Mouse (Mus musculus) neural tube, embryonic 15.5 days (tissue): ENCODE measurements at regions not wholly inside any gene's neighbourhood (a gene's known extent, or its start where the extent isn't known, plus 50 kb on each side); places are given as distances from the start of the nearest gene placed in this dataset.
A peak's percentile ranks its signal among the peaks of the same experiment; 100 is the strongest.

Experiments used
- ATAC-seq: fragments of 200-750 bp; cut with Nextera tagmentation; 2 replicates; pipeline ENCODE4 v1.8.0; 2017; ENCODE audit warnings: mild to moderate bottlenecking, moderate TSS enrichment, moderate library complexity; ENCODE audit not compliant: low FRiP score
- H3K27ac ChIP-seq: fragments of 300-500 bp; sonication (generic); replicated peaks from 2 replicates; pipeline ENCODE4 v1.5.1; 2015; ENCODE audit warnings: mild to moderate bottlenecking, inconsistent platforms
- H3K27me3 ChIP-seq: fragments of 300-500 bp; sonication (generic); replicated peaks from 2 replicates; pipeline ENCODE4 v1.6.1; 2015; ENCODE audit warnings: inconsistent platforms
- H3K36me3 ChIP-seq: fragments of 300-500 bp; sonication (generic); 2 replicates; pipeline ENCODE4 v1.6.1; 2015; ENCODE audit warnings: inconsistent platforms
- H3K4me1 ChIP-seq: fragments of 300-500 bp; sonication (generic); 2 replicates; pipeline ENCODE4 v1.6.1; 2015; ENCODE audit warnings: inconsistent platforms
- H3K4me2 ChIP-seq: fragments of 300-500 bp; sonication (generic); 2 replicates; pipeline ENCODE4 v1.6.1; 2015; ENCODE audit warnings: inconsistent platforms, mild to moderate bottlenecking, moderate library complexity
- H3K4me3 ChIP-seq: fragments of 300-500 bp; sonication (generic); replicated peaks from 2 replicates; pipeline ENCODE4 v1.5.1; 2015; ENCODE audit warnings: mild to moderate bottlenecking, inconsistent platforms
- H3K9ac ChIP-seq: fragments of 300-500 bp; sonication (generic); replicated peaks from 2 replicates; pipeline ENCODE4 v1.6.1; 2015; ENCODE audit warnings: mild to moderate bottlenecking, inconsistent platforms
- H3K9me3 ChIP-seq: fragments of 300-500 bp; sonication (generic); replicated peaks from 2 replicates; pipeline ENCODE4 v1.6.1; 2016; ENCODE audit warnings: inconsistent platforms
- WGBS: fragments of 180-500 bp; shearing (Covaris S2); methylation state at CpG from one replicate; pipeline ENCODE4 v1.1.7; 2015; ENCODE audit warnings: mixed read lengths; 5-methylcytosine and 5-hydroxymethylcytosine counted together

DNA sequence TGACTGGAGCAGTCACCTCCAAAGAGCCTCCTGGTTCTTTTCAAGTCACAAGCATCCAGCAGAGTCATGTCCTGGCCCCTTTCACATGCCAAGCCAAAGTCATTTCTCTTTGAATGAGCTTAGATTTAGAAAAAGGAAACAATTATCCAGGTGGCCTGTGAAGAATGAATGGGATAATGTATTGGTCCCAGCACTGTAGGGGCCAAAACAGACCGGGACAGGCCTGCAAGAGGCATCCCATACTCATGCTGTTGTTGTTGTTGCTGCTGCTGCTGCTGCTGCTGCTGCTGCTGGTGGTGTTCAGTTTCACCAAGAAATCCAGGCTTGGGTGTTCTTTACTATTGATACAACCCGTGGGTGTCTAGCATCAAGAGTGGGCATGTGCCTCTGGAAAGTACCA lies 113.1 kb upstream of the Mgme1 start:
- Histone ChIP-seq H3K27me3 (no peaks in the 10 kb centered on the region; the same call in 1 of the 2 replicates), H3K4me2 (no peak overlapping the region), H3K9ac (no peak overlapping the region), H3K9me3 (no peaks in the 10 kb centered on the region), H3K36me3 (no peaks in the 10 kb centered on the region), H3K4me1 (peaks cover 8% of the 10 kb centered on the region; the same call in 1 of the 2 replicates), H3K27ac (no peak overlapping the region), H3K4me3 (no peak overlapping the region)
- no peak for ATAC-seq
- 17% methylated on average over 2 of the region's 2 CpGs for WGBS

DNA sequence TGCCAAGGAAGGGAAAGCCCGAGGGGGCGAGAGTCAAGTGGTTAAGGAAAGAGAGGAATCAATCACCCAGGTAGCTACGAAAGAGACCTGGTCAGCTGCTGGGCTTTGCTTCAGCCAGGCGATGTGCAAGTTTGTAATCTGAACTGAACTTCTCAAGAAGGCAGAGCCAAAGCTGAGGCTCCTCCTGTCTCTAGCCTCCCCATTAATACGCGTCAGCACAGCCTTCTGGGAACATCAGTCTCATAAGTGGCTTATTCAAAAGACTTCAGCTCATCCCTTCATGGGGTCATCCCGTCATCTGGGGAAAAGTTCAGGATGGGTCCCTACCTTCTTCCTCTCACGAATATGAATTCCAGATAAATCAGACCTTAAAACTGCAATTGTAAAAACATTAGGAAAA lies 112.2 kb upstream of the Mgme1 start:
- ATAC-seq: no peak
- WGBS: 58% methylated on average over 8 of the region's 8 CpGs
- H3K9me3 ChIP-seq: no peaks in the 10 kb centered on the region
- no peaks in the 10 kb centered on the region; the same call in 1 of the 2 replicates for H3K27me3 ChIP-seq
- H3K4me2 ChIP-seq: no peak overlapping the region
- peaks cover 8% of the 10 kb centered on the region; the same call in 1 of the 2 replicates for H3K4me1 ChIP-seq
- no peaks in the 10 kb centered on the region for H3K36me3 ChIP-seq
- no peak overlapping the region for H3K4me3 ChIP-seq
- no peak overlapping the region for H3K9ac ChIP-seq
- H3K27ac ChIP-seq: no peak overlapping the region

DNA sequence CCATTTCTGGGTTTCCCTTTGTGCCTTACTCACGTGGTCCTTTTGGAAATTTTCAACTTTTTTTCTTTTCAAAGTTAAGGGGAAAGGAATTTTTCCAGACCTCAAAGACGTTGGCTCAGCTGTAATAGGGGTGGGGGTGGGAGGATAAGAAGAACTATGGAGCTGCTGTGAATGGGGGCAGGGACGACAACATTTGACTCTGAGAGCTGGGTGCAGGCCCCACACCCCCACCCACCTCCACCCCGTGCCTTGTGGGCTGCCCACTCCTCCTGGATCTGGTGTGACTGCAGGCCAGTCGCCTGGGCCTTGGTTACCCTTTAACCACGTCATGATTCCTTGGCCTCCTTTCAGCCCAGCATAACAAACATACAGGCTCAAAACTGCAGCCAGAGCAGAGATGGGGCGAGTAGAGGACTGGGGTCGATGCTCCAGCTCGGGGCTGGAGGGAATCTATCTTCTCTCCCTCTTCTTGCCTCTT lies 110.6 kb upstream of the Mgme1 start:
- 55% methylated on average over 9 of the region's 9 CpGs for WGBS

DNA sequence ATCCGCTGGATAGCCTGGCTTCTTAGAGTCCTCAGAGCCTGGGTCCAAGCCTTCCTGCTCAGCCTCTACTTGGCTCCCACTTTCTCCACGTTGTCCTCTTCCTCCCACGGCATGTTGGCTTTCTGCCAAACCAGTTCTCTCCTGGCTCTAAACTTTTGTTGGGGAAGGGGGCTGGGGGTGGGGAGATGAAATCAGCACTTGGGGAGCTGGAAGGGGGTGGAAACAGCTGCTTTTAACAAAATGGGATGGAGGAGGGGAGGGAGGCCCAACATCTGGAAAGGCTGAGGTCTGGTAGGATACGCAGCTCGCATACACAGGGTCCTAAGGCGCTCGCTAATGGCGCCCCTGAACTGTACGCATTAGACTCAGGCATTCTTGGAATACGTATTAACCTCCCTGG lies 110.0 kb upstream of the Mgme1 start:
- no peaks in the 10 kb centered on the region; the same call in 1 of the 2 replicates for H3K27me3 ChIP-seq
- peaks cover 24% of the 10 kb centered on the region for H3K4me1 ChIP-seq
- no peak overlapping the region for H3K9ac ChIP-seq
- peak overlapping the region; percentile 33; the same call in 1 of the 2 replicates for H3K27ac ChIP-seq
- no peak overlapping the region for H3K4me3 ChIP-seq
- H3K9me3 ChIP-seq: no peaks in the 10 kb centered on the region
- no peak for ATAC-seq
- no peaks in the 10 kb centered on the region for H3K36me3 ChIP-seq
- H3K4me2 ChIP-seq: no peak overlapping the region
- 72% methylated on average over 10 of the region's 10 CpGs for WGBS

More for the DNA sequence above, 110.6 kb upstream of the Mgme1 start:
- Histone ChIP-seq H3K27me3 (no peaks in the 10 kb centered on the region; the same call in 1 of the 2 replicates), H3K4me1 (peaks cover 22% of the 10 kb centered on the region), H3K9me3 (no peaks in the 10 kb centered on the region), H3K27ac (peak overlapping the region; percentile 33; the same call in 1 of the 2 replicates), H3K4me2 (no peak overlapping the region), H3K9ac (no peak overlapping the region), H3K4me3 (no peak overlapping the region), H3K36me3 (no peaks in the 10 kb centered on the region)
- no peak for ATAC-seq

DNA sequence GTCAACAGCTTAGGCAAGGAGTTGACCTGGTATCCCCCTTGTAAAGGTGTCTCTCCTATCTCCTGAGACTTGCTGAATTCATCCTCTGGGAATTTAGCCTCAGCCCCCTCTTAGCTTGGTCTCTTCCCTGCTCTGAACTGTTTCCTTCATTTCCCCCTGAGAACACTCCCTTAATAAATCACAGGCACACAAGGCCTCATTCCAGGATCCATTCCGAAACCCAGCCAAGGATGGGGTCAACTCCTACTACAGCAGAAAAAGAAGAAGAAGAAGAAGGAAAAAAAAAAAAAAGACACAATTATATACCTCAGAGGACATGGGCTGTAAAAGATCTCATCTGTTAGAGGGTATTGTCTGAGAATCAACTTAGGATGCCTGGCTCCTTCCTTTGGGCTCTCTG lies 108.6 kb upstream of the Mgme1 start:
- no peak overlapping the region for H3K27ac ChIP-seq
- peaks cover 31% of the 10 kb centered on the region for H3K4me1 ChIP-seq
- ATAC-seq: no peak
- 56% methylated on average over 1 of the region's 1 CpGs for WGBS
- no peak overlapping the region for H3K4me3 ChIP-seq
- H3K9ac ChIP-seq: no peak overlapping the region
- no peaks in the 10 kb centered on the region; the same call in 1 of the 2 replicates for H3K27me3 ChIP-seq
- H3K9me3 ChIP-seq: no peaks in the 10 kb centered on the region
- H3K4me2 ChIP-seq: no peak overlapping the region
- H3K36me3 ChIP-seq: no peaks in the 10 kb centered on the region

DNA sequence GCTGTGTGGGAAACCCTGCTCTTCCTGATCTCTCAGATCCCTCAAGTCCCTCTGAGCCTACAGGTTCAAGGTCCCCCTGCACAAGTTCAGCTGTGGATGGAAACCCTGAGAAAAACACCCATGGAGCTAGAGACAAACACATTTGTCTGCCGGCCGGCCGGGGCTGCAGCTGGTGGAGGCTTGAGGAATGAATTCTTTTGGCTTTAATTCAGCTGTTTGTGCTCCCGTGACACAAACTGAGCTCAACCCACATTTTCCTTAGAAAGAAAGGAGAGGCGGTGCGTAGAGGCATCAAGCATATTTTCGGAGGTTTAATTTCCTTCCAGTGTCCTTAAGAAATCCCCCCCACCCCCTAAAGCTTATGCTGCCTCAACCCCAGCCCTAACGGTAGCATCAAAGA lies 106.4 kb upstream of the Mgme1 start:
- 10% methylated on average over 8 of the region's 8 CpGs for WGBS
- Histone ChIP-seq H3K36me3 (no peaks in the 10 kb centered on the region), H3K27me3 (no peaks in the 10 kb centered on the region), H3K27ac (peak overlapping the region; percentile 74), H3K4me2 (peak overlapping the region; percentile 81), H3K9me3 (no peaks in the 10 kb centered on the region), H3K4me1 (peaks cover 33% of the 10 kb centered on the region), H3K9ac (0 out of 2 replicates have a peak overlapping the region, but pooled peaks have one; percentile 4), H3K4me3 (peak overlapping the region; percentile 70)
- ATAC-seq: no peak

DNA sequence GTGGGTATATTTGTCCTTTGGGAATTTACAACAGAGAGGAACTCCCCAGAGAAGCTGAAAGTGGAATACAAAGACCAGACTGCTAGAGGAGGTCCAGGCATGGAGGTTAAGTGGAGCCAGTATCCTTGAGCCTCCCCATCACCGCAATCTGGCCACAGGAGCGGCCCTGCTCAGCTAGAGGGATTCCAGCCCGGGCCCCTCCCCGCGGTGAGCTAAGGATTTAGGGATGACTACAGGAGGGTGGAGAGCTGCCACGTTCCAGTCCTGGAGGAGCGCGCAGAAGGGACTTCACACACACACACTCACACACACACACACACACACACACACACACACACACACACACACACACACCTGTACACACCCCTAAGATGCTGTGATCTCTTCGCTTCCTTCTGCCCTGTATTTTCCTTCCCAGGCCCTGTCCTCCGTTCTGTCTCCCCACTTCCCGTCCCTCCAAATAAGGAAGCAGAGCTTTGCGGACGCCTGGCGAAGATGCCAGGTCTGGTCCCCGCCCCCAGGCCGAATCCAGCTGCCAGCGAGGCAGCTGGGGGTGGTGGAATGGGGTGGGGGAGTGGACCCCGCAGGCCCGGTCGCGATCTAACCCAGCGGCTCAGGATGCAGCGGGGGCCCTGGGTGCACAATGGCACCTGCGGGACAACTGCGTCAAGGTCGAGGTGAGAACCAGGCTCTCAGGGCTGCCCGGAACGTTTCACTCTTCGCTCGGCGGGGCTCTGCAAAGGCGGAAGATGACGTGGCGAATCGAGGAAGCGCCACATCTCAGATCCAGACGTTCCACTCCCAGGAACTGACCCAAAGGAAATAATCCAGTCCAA lies 105.3 kb upstream of the Mgme1 start:
- WGBS: under 1% methylated on average over 36 of the region's 37 CpGs
- Histone ChIP-seq H3K4me3 (peak overlapping the region; percentile 70), H3K27me3 (no peaks in the 10 kb centered on the region), H3K36me3 (no peaks in the 10 kb centered on the region), H3K4me1 (peaks cover 37% of the 10 kb centered on the region), H3K9ac (peak overlapping the region; percentile 83), H3K9me3 (no peaks in the 10 kb centered on the region), H3K27ac (peak overlapping the region; percentile 97), H3K4me2 (peak overlapping the region; percentile 81)
- peak; percentile 87 for ATAC-seq

DNA sequence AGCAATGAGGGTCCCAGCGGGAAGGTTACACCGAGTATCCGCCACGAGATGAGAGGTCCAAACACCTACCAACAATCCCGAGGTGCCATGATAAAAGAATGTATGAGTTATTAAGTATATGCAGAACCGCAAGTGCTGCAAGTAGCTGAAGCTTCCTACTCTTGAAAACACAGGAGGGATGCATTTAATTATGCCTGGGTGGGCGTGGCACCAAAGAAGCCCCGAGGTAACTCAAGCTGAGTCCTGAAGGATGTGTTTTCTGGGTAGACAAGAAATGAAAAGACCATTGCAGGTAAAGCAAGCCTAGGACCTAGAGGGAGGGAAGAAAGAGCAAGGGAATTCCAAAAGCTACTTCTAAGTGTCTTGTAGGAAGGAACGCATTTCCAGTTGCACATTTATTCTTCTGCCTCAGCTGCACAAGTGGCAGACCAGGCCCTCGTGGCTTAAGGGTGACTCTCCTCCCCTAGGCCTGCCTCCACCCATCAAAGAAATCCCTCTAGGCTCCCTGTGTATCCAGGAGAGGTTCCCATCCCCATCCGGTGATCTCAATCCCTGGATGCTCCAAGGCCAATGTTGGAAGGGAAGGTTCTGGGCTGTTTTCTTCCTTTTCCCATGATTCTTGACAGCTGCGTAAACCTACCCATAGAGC lies 104.2 kb upstream of the Mgme1 start:
- ATAC-seq: no peak
- no peaks in the 10 kb centered on the region for H3K36me3 ChIP-seq
- peaks cover 32% of the 10 kb centered on the region for H3K4me1 ChIP-seq
- no peaks in the 10 kb centered on the region for H3K9me3 ChIP-seq
- H3K4me3 ChIP-seq: peak overlapping the region; percentile 70
- H3K4me2 ChIP-seq: peak overlapping the region; percentile 81
- peak overlapping the region; percentile 83 for H3K9ac ChIP-seq
- WGBS: 29% methylated on average over 12 of the region's 12 CpGs
- H3K27ac ChIP-seq: peak overlapping the region; percentile 97
- H3K27me3 ChIP-seq: no peaks in the 10 kb centered on the region

DNA sequence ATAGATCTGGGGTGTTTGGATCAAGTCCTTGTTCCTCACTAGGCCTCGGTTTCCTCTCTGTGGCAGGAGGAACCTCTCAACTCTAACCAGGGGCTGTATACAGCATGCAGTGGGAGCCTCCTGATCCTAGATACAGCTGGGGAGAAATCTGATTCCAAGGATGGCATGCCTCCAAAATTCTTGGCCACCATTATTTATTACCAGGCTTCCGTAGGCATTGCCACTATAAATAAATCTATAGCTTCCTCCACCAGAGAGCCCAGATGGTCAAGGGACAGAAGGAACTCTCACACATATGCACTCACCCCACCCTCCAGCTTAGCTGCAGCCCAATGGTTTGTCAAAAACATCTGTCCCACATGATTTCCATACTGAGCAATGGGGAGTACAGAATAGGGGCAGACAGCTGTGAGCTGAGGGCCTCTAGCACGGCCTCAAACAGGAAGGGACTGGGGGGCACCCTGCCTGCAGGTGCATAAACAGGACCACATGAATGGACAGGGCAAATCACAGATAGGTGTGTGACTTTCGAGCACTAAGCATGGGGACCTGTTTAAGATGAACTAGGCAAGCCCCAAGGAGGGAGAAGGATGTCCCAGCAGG lies 100.8 kb upstream of the Mgme1 start:
- Histone ChIP-seq H3K4me1 (peaks cover 34% of the 10 kb centered on the region), H3K27me3 (no peaks in the 10 kb centered on the region), H3K9me3 (no peaks in the 10 kb centered on the region), H3K36me3 (no peaks in the 10 kb centered on the region), H3K27ac (no peak overlapping the region), H3K4me2 (no peak overlapping the region), H3K9ac (no peak overlapping the region), H3K4me3 (no peak overlapping the region)
- WGBS: 52% methylated on average over 4 of the region's 4 CpGs
- no peak for ATAC-seq

DNA sequence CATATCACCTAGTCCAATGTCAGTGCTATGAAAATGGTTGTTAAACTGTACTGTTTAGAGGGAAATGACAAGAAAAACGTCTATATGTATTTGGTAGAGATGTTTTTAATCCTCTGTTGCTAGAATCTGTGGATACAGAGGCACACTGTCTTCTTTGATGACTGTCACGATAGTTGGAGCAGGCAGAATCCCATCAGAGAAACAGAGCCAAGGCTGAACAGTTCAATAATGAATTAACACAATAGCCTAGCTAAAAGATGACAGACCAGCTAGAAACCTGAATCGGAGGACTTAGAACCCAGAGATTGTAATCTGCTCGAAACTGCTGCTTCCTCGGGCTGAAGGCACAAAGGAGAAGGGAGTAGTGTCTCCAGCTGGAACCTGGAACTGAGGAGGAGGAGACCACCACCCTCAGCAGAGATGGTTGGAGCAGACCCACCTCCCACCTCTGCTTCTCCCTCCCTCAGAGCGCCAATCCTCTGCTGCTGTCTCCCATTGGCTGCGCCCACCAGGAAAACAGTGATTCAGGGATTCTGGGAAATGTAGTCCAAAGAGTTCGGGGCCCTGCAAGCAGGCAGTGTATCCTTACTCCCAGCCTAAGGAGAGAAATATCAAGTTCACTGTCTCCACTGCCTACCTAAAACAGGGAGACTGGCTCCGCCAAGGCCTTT lies 98.2 kb upstream of the Mgme1 start:
- ATAC-seq: peak; percentile 99
- Histone ChIP-seq H3K4me1 (peaks cover 21% of the 10 kb centered on the region), H3K9me3 (no peaks in the 10 kb centered on the region), H3K27ac (peak overlapping the region; percentile 84), H3K27me3 (no peaks in the 10 kb centered on the region), H3K4me2 (peak overlapping the region; percentile 60), H3K4me3 (peak overlapping the region; percentile 41), H3K36me3 (no peaks in the 10 kb centered on the region), H3K9ac (peak overlapping the region; percentile 57)
- 12% methylated on average over 9 of the region's 9 CpGs for WGBS
